7 mouse cellular contexts compared by ENCODE assay signal in genomic region chr17:6422370-6422769, GRCm38 (mm10). TPM values are rescaled to one million over a fixed set of nuclear protein-coding genes. Genes with fewer than 3 reads are reported as not detected.
A peak's percentile ranks its signal among the peaks of the same experiment; 100 is the strongest.
DNase-seq lines count a peak whose midpoint lies in the region; ATAC-seq and TF ChIP-seq lines count a peak whose summit lies in the region.
"Not testable (repeated sequence)": the region's sequence is repeated elsewhere in the genome, so short reads cannot be mapped to it uniquely, and the experiment has no call there.

No protein-coding gene starts in this region.

- H3K9ac ChIP-seq in embryonic facial prominence, embryonic 14.5 days (ENCODE audit: low read depth, low read length); intestine, embryonic 16.5 days (ENCODE audit: low read depth, low read length); liver, embryonic 12.5 days; midbrain, embryonic 13.5 days (replicated peaks); stomach, postnatal 0 days (ENCODE audit: low read length): not testable (repeated sequence)

- H3K36me3 ChIP-seq in embryonic facial prominence, embryonic 14.5 days (ENCODE audit: control insufficient read depth, insufficient read depth, low read length); hindbrain, embryonic 10.5 days; intestine, embryonic 16.5 days (ENCODE audit: control insufficient read depth, insufficient read depth, low read length); liver, embryonic 12.5 days; midbrain, embryonic 13.5 days; stomach, postnatal 0 days (ENCODE audit: control insufficient read depth, insufficient read depth, low read length): not testable (repeated sequence)

- H3K4me3 ChIP-seq in embryonic facial prominence, embryonic 14.5 days (ENCODE audit: low read depth, low read length); hindbrain, embryonic 10.5 days; intestine, embryonic 16.5 days (ENCODE audit: low read length); liver, embryonic 12.5 days; midbrain, embryonic 13.5 days (replicated peaks); stomach, postnatal 0 days (ENCODE audit: low read depth, low read length): not testable (repeated sequence)

- not testable (repeated sequence) for H3K4me1 ChIP-seq in embryonic facial prominence, embryonic 14.5 days (ENCODE audit: control insufficient read depth, insufficient read depth, low read length); intestine, embryonic 16.5 days (ENCODE audit: control insufficient read depth, insufficient read depth, low read length); liver, embryonic 12.5 days; midbrain, embryonic 13.5 days (replicated peaks); stomach, postnatal 0 days (replicated peaks; ENCODE audit: control insufficient read depth, insufficient read depth)
- peaks cover 11% of the 10 kb centered on the region for H3K4me1 ChIP-seq in hindbrain, embryonic 10.5 days (replicated peaks)

- not testable (repeated sequence) for TF ChIP-seq EP300 in stomach, postnatal 0 days (optimal IDR thresholded peaks at IDR 0.05)

- not testable (repeated sequence) for H3K9me3 ChIP-seq in embryonic facial prominence, embryonic 14.5 days (ENCODE audit: control insufficient read depth, low read length); hindbrain, embryonic 10.5 days; intestine, embryonic 16.5 days (ENCODE audit: control insufficient read depth, low read length); liver, embryonic 12.5 days (replicated peaks); midbrain, embryonic 13.5 days; stomach, postnatal 0 days (ENCODE audit: control insufficient read depth, low read length)

- not testable (repeated sequence) for H3K27ac ChIP-seq in embryonic facial prominence, embryonic 14.5 days (replicated peaks; ENCODE audit: low read depth, low read length); hindbrain, embryonic 10.5 days; intestine, embryonic 16.5 days (ENCODE audit: low read length); liver, embryonic 12.5 days; midbrain, embryonic 13.5 days; stomach, postnatal 0 days (replicated peaks)

- not testable (repeated sequence) for ATAC-seq in embryonic facial prominence, embryonic 14.5 days (ENCODE audit: low read depth)
- ATAC-seq in intestine, embryonic 16.5 days = peak; percentile 57
- ATAC-seq in liver, embryonic 12.5 days = peak; percentile 22; the same call in 1 of the 2 replicates
- 0 out of 2 replicates have a peak, but pooled peaks have one; percentile 13 for ATAC-seq in midbrain, embryonic 13.5 days
- peak; percentile 65 for ATAC-seq in stomach, postnatal 0 days (ENCODE audit: low FRiP score, low TSS enrichment)

- 62% methylated on average over 2 of the region's 2 CpGs for WGBS in embryonic facial prominence, embryonic 14.5 days
- WGBS in hindbrain, embryonic 10.5 days = 78% methylated on average over 2 of the region's 2 CpGs
- 55% methylated on average over 2 of the region's 2 CpGs for WGBS in intestine, embryonic 16.5 days
- WGBS in liver, embryonic 12.5 days (ENCODE audit: insufficient replicate concordance) = 43% methylated on average over 2 of the region's 2 CpGs
- 42% methylated on average over 2 of the region's 2 CpGs for WGBS in midbrain, embryonic 13.5 days
- WGBS in stomach, postnatal 0 days = 52% methylated on average over 2 of the region's 2 CpGs

- not testable (repeated sequence) for H3K27me3 ChIP-seq in embryonic facial prominence, embryonic 14.5 days (replicated peaks; ENCODE audit: control insufficient read depth, insufficient read depth, low read length); hindbrain, embryonic 10.5 days (ENCODE audit: insufficient read depth, poor library complexity, severe bottlenecking); intestine, embryonic 16.5 days (replicated peaks; ENCODE audit: control insufficient read depth, insufficient read depth, low read length); liver, embryonic 12.5 days (replicated peaks); midbrain, embryonic 13.5 days; stomach, postnatal 0 days (ENCODE audit: control insufficient read depth, insufficient read depth, low read length)

- H3K4me2 ChIP-seq in embryonic facial prominence, embryonic 14.5 days (ENCODE audit: low read depth, low read length); intestine, embryonic 16.5 days (ENCODE audit: low read depth, low read length); liver, embryonic 12.5 days; midbrain, embryonic 13.5 days (replicated peaks); stomach, postnatal 0 days (replicated peaks; ENCODE audit: low read depth): not testable (repeated sequence)

- TF ChIP-seq CTCF in stomach, postnatal 0 days (IDR thresholded peaks at IDR 0.05; ENCODE audit: low read depth) = not testable (repeated sequence)

- DNase-seq in ES-CJ7 (ENCODE audit: low read depth, low spot score) = peak; percentile 40
- DNase-seq in embryonic facial prominence, embryonic 14.5 days (ENCODE audit: low spot score) = peak; percentile 0
- peak; percentile 2 for DNase-seq in hindbrain, embryonic 10.5 days (ENCODE audit: low spot score)
- DNase-seq in stomach, postnatal 0 days (ENCODE audit: low spot score) = peak; percentile 55

RNA-seq across cellular contexts. Expression of gene Dynlt1b, which starts 7.5 kb away (rescaled TPM):
- polyA plus RNA-seq in embryonic facial prominence, embryonic 14.5 days (2014; fragmentation: Nextera tagmentation; extraction: Ambion mirVana) = 563 and 584 TPM in 2 replicates
- polyA plus RNA-seq in hindbrain, embryonic 10.5 days (2016; fragmentation: Nextera tagmentation; extraction: Ambion mirVana) = 585 and 814 TPM in 2 replicates
- 546 and 548 TPM in 2 replicates for polyA plus RNA-seq in intestine, embryonic 16.5 days (2015; fragmentation: Nextera tagmentation; extraction: Ambion mirVana)
- polyA plus RNA-seq in liver, embryonic 12.5 days (2016; fragmentation: Nextera tagmentation; extraction: Ambion mirVana) = 229 and 235 TPM in 2 replicates
- polyA plus RNA-seq in midbrain, embryonic 13.5 days (2015; fragmentation: Nextera tagmentation; extraction: Ambion mirVana) = 1,193 and 1,210 TPM in 2 replicates
- polyA plus RNA-seq in stomach, postnatal 0 days (2015; fragmentation: Nextera tagmentation; extraction: Ambion mirVana) = 477 and 484 TPM in 2 replicates

Comparison
In these comparisons a context has a peak if more than half of its experiments do, and no peak if none do; other contexts are left out.
1. DNase-seq: peak in every context shown above with its lines; median percentile 55 in stomach, postnatal 0 days; 40 in ES-CJ7; 2 in hindbrain, embryonic 10.5 days; 0 in embryonic facial prominence, embryonic 14.5 days.